Mouse (Mus musculus) granulocyte monocyte progenitor cell, adult 5-6 weeks (primary cell): ENCODE results near the gene Dlx5. TPM values are rescaled to one million over a fixed set of nuclear protein-coding genes. Genes with fewer than 3 reads are reported as not detected.

Source experiments
- ATAC-seq: replicated peaks from 2 replicates; pipeline ENCODE4 v1.8.0; 2016; ENCODE audit warnings: mild to moderate bottlenecking, moderate TSS enrichment, inconsistent platforms; ENCODE audit not compliant: poor library complexity, severe bottlenecking
- total RNA-seq, 2 experiments: library from RNA; stranded (forward) in 1 of 2; stranded (reverse) in 1 of 2; fragments of 200-712, 200-1000 nt in 1 of 2; fragments of >200 nt in 1 of 2; fragmentation: Nextera tagmentation in 1 of 2; gene quantifications; 2 replicates each; pipeline ENCODE4 v1.2.3; 2014 to 2017

The Dlx5 gene
- total RNA-seq, 2 experiments from 2014 or later = not detected

GRCm38 (mm10) chr6:6876731-6877130 is 5.2 kb downstream of the Dlx5 start:
- no peak for ATAC-seq

GRCm38 (mm10) chr6:6876231-6876630 is 5.7 kb downstream of the Dlx5 start:
- ATAC-seq = no peak

- ATAC-seq = no peak
Observed at GRCm38 (mm10) chr6:6875676-6876075, 6.2 kb downstream of the Dlx5 start.

GRCm38 (mm10) chr6:6875136-6875535 is 6.7 kb downstream of the Dlx5 start:
- ATAC-seq = no peak

- ATAC-seq = no peak
Observed at GRCm38 (mm10) chr6:6874073-6874771, 7.7 kb downstream of the Dlx5 start.

- no peak for ATAC-seq
Observed at GRCm38 (mm10) chr6:6873476-6874072, 8.3 kb downstream of the Dlx5 start.

GRCm38 (mm10) chr6:6872873-6873272 is 9.0 kb downstream of the Dlx5 start:
- ATAC-seq = no peak

- no peak for ATAC-seq
Observed at GRCm38 (mm10) chr6:6871692-6872091, 10.2 kb downstream of the Dlx5 start.

- ATAC-seq = no peak
Observed at GRCm38 (mm10) chr6:6870876-6871420, 10.9 kb downstream of the Dlx5 start.

GRCm38 (mm10) chr6:6869961-6870800 is 11.7 kb downstream of the Dlx5 start:
- no peak for ATAC-seq

GRCm38 (mm10) chr6:6869041-6869685 is 12.7 kb downstream of the Dlx5 start:
- no peak for ATAC-seq

- ATAC-seq = no peak
Observed at GRCm38 (mm10) chr6:6867031-6867430, 14.9 kb downstream of the Dlx5 start.

- no peak; the same call in 1 of the 2 replicates for ATAC-seq
Observed at GRCm38 (mm10) chr6:6864441-6865440, 17.1 kb downstream of the Dlx5 start.

- no peak for ATAC-seq
Observed at GRCm38 (mm10) chr6:6863955-6864354, 17.9 kb downstream of the Dlx5 start.

- ATAC-seq = peak; percentile 50
Observed at GRCm38 (mm10) chr6:6863160-6863870, 18.6 kb downstream of the Dlx5 start, which contains the start of gene Dlx6. TSS of gene Dlx6 (plus strand) at chr6:6863334.

GRCm38 (mm10) chr6:6862611-6863010 is 19.3 kb downstream of the Dlx5 start:
- no peak for ATAC-seq

- ATAC-seq = no peak
Observed at GRCm38 (mm10) chr6:6861798-6862428, 20.0 kb downstream of the Dlx5 start.
